Mouse (Mus musculus): ENCODE results near the gene Hoxa5. TPM values are rescaled to one million over a fixed set of nuclear protein-coding genes. Genes with fewer than 3 reads are reported as not detected.

The Hoxa5 gene
- polyA plus RNA-seq, 1 experiment from 2014 or later = 14.8 TPM

- H3K9ac ChIP-seq (ENCODE audit: low read depth, low read length) = peak overlapping the region; percentile 38
- peak overlapping the region; percentile 19 for H3K4me3 ChIP-seq (ENCODE audit: low read depth, low read length)
- H3K4me2 ChIP-seq (replicated peaks; ENCODE audit: low read depth) = peak overlapping the region; percentile 63
- H3K9me3 ChIP-seq (ENCODE audit: control insufficient read depth) = no peaks in the 10 kb centered on the region
- no peak for TF ChIP-seq CTCF (IDR thresholded peaks at IDR 0.05; ENCODE audit: low read depth)
- no peak for ATAC-seq
- peak overlapping the region; percentile 62; the same call in 1 of the 2 replicates for H3K27ac ChIP-seq (ENCODE audit: low read depth, low read length)
- H3K27me3 ChIP-seq (replicated peaks; ENCODE audit: control insufficient read depth, insufficient read depth, low read length) = peaks cover 26% of the 10 kb centered on the region
- no peaks in the 10 kb centered on the region for H3K4me1 ChIP-seq (replicated peaks; ENCODE audit: control insufficient read depth, insufficient read depth, low read length)
- 51% methylated on average over 42 of the region's 42 CpGs for WGBS
- no peaks in the 10 kb centered on the region; the same call in 1 of the 2 replicates for H3K36me3 ChIP-seq (ENCODE audit: control insufficient read depth, insufficient read depth)
Measured at GRCm38 (mm10) chr6:52168191-52169055, 36.0 kb downstream of the Hoxa5 start.

GRCm38 (mm10) chr6:52167736-52168161, 36.6 kb downstream of the Hoxa5 start:
- WGBS = 65% methylated on average over 14 of the region's 14 CpGs
- peak overlapping the region; percentile 63 for H3K4me2 ChIP-seq (replicated peaks; ENCODE audit: low read depth)
- no peaks in the 10 kb centered on the region for H3K4me1 ChIP-seq (replicated peaks; ENCODE audit: control insufficient read depth, insufficient read depth, low read length)
- ATAC-seq = no peak
- no peak for TF ChIP-seq CTCF (IDR thresholded peaks at IDR 0.05; ENCODE audit: low read depth)
- H3K36me3 ChIP-seq (ENCODE audit: control insufficient read depth, insufficient read depth) = no peaks in the 10 kb centered on the region; the same call in 1 of the 2 replicates
- H3K27ac ChIP-seq (ENCODE audit: low read depth, low read length) = peak overlapping the region; percentile 62
- H3K27me3 ChIP-seq (replicated peaks; ENCODE audit: control insufficient read depth, insufficient read depth, low read length) = peaks cover 33% of the 10 kb centered on the region
- peak overlapping the region; percentile 19 for H3K4me3 ChIP-seq (ENCODE audit: low read depth, low read length)
- H3K9me3 ChIP-seq (ENCODE audit: control insufficient read depth) = no peaks in the 10 kb centered on the region
- peak overlapping the region; percentile 0; the same call in 1 of the 2 replicates for H3K9ac ChIP-seq (ENCODE audit: low read depth, low read length)

GRCm38 (mm10) chr6:52167176-52167575, 37.2 kb downstream of the Hoxa5 start:
- Histone ChIP-seq H3K27me3 (replicated peaks; ENCODE audit: control insufficient read depth, insufficient read depth, low read length) (peaks cover 29% of the 10 kb centered on the region), H3K36me3 (ENCODE audit: control insufficient read depth, insufficient read depth) (no peaks in the 10 kb centered on the region; the same call in 1 of the 2 replicates), H3K4me2 (replicated peaks; ENCODE audit: low read depth) (peak overlapping the region; percentile 63), H3K27ac (ENCODE audit: low read depth, low read length) (peak overlapping the region; percentile 62), H3K4me3 (ENCODE audit: low read depth, low read length) (peak overlapping the region; percentile 47; the same call in 1 of the 2 replicates), H3K9me3 (ENCODE audit: control insufficient read depth) (no peaks in the 10 kb centered on the region), H3K9ac (ENCODE audit: low read depth, low read length) (peak overlapping the region; percentile 0; the same call in 1 of the 2 replicates), H3K4me1 (replicated peaks; ENCODE audit: control insufficient read depth, insufficient read depth, low read length) (no peaks in the 10 kb centered on the region)
- no peak for TF ChIP-seq CTCF (IDR thresholded peaks at IDR 0.05; ENCODE audit: low read depth)
- 65% methylated on average over 1 of the region's 1 CpGs for WGBS
- no peak for ATAC-seq

GRCm38 (mm10) chr6:52166431-52167077, 37.8 kb downstream of the Hoxa5 start:
- Histone ChIP-seq H3K4me3 (ENCODE audit: low read depth, low read length) (peak overlapping the region; percentile 47), H3K9me3 (ENCODE audit: control insufficient read depth) (no peaks in the 10 kb centered on the region), H3K27me3 (replicated peaks; ENCODE audit: control insufficient read depth, insufficient read depth, low read length) (peaks cover 24% of the 10 kb centered on the region), H3K4me1 (replicated peaks; ENCODE audit: control insufficient read depth, insufficient read depth, low read length) (no peaks in the 10 kb centered on the region), H3K9ac (ENCODE audit: low read depth, low read length) (0 out of 2 replicates have a peak overlapping the region, but pooled peaks have one; percentile 0), H3K27ac (ENCODE audit: low read depth, low read length) (peak overlapping the region; percentile 17; the same call in 1 of the 2 replicates), H3K4me2 (replicated peaks; ENCODE audit: low read depth) (peak overlapping the region; percentile 63), H3K36me3 (ENCODE audit: control insufficient read depth, insufficient read depth) (no peaks in the 10 kb centered on the region; the same call in 1 of the 2 replicates)
- no peak for ATAC-seq
- TF ChIP-seq CTCF (IDR thresholded peaks at IDR 0.05; ENCODE audit: low read depth) = no peak
- 62% methylated on average over 4 of the region's 4 CpGs for WGBS

GRCm38 (mm10) chr6:52165441-52166370, 38.7 kb downstream of the Hoxa5 start:
- Histone ChIP-seq H3K27ac (ENCODE audit: low read depth, low read length) (peak overlapping the region; percentile 73), H3K9ac (ENCODE audit: low read depth, low read length) (peak overlapping the region; percentile 71), H3K9me3 (ENCODE audit: control insufficient read depth) (no peaks in the 10 kb centered on the region), H3K36me3 (ENCODE audit: control insufficient read depth, insufficient read depth) (no peaks in the 10 kb centered on the region; the same call in 1 of the 2 replicates), H3K4me1 (replicated peaks; ENCODE audit: control insufficient read depth, insufficient read depth, low read length) (no peaks in the 10 kb centered on the region), H3K27me3 (replicated peaks; ENCODE audit: control insufficient read depth, insufficient read depth, low read length) (peaks cover 24% of the 10 kb centered on the region), H3K4me3 (ENCODE audit: low read depth, low read length) (peak overlapping the region; percentile 47), H3K4me2 (replicated peaks; ENCODE audit: low read depth) (peak overlapping the region; percentile 63)
- TF ChIP-seq CTCF (IDR thresholded peaks at IDR 0.05; ENCODE audit: low read depth) = no peak
- no peak for ATAC-seq
- WGBS = 44% methylated on average over 28 of the region's 28 CpGs

All from intestine, postnatal 0 days (tissue).